Mouse (Mus musculus): ENCODE data around the gene Asf1b. TPM values are rescaled to one million over a fixed set of nuclear protein-coding genes. Genes with fewer than 3 reads are reported as not detected.
"Not testable (repeated sequence)": the region's sequence is repeated elsewhere in the genome, so short reads cannot be mapped to it uniquely, and the experiment has no call there.

The Asf1b gene
- total RNA-seq, 2 experiments from 2014 or later, result 2.0 to 2.1 TPM

GRCm38 (mm10) chr8:83956789-83957188 is 1.5 kb downstream of the Asf1b start:
- DNase-seq (ENCODE audit: low spot score in 2 of 2), result no peak

- DNase-seq (ENCODE audit: low spot score in 2 of 2), result no peak
Observed at GRCm38 (mm10) chr8:83964015-83964765, 8.9 kb downstream of the Asf1b start.

GRCm38 (mm10) chr8:83967701-83968100 is 12.4 kb downstream of the Asf1b start:
- DNase-seq (ENCODE audit: low spot score in 2 of 2), result no peak

- no peak for DNase-seq (ENCODE audit: low spot score in 2 of 2)
Observed at GRCm38 (mm10) chr8:83971121-83971520, 15.8 kb downstream of the Asf1b start.

GRCm38 (mm10) chr8:83971661-83972060 is 16.4 kb downstream of the Asf1b start:
- no peak for DNase-seq (ENCODE audit: low spot score in 2 of 2)

- peak; percentile 97 to 98 for DNase-seq (ENCODE audit: low spot score in 2 of 2)
Observed at GRCm38 (mm10) chr8:83972150-83973120, 17.1 kb downstream of the Asf1b start, which contains the start of gene Prkaca. Gene Prkaca, plus strand, starts transcription at chr8:83972993.

GRCm38 (mm10) chr8:83973161-83974031 is 18.1 kb downstream of the Asf1b start:
- peak in 1 of 2 experiments; percentile 51 for DNase-seq (ENCODE audit: low spot score in 2 of 2)

GRCm38 (mm10) chr8:83974521-83974920 is 19.2 kb downstream of the Asf1b start:
- no peak for DNase-seq (ENCODE audit: low spot score in 2 of 2)

- no peak for DNase-seq (ENCODE audit: low spot score in 2 of 2)
Observed at GRCm38 (mm10) chr8:83976101-83976630, 20.9 kb downstream of the Asf1b start.

DNA sequence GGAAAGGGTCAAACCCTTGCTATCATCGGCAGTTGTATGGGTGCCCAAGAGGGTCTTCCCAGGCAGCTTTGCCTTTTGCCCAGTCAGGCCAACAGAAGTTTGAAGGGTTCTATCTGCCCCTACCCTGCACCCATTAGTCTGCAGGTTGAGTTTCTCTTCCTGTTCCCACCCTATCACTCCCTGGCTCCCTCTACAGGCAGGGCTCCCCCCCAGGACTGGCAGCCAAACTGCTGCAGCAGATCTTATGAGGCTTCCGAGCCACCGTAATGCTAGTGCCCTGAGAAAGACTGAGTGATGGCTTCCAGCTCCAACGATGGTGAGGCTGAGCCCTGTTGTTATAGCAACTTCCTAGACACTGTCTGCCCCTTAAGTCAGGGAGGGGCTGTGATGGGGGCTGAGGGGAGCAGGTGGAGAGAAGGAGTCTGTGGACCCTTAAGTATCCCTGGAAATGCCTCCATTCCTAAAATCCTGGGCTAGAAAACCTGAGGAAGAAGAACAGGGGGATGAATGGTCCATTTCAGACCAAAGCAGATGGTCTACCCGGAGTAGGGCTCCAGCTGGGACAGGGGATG is 21.6 kb downstream of the Asf1b start:
- DNase-seq (ENCODE audit: low spot score in 2 of 2), result peak in 1 of 2 experiments; percentile 28

DNA sequence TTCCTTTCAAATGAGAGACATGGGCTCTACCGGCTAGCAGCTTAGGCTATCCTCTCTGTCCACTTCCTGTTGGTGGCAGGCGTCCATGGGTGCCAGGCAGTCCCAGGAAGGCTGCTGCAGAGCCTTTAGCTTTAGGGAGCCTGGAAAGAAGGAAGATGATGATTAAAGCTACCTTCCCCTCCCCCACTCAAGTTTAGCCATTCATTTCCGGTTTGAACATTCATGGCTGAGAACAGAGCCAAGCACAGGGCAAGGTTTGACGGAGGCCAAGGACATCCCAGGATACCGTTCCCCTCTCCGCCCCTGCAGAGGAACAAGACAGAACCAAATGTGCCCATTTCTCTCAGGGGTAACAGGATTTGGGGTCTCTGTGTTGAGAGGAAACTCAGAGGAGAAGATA is 22.3 kb downstream of the Asf1b start:
- DNase-seq (ENCODE audit: low spot score in 2 of 2), result no peak

- DNase-seq (ENCODE audit: low spot score in 2 of 2), result no peak
Observed at GRCm38 (mm10) chr8:83978200-83978599, 22.9 kb downstream of the Asf1b start.

DNA sequence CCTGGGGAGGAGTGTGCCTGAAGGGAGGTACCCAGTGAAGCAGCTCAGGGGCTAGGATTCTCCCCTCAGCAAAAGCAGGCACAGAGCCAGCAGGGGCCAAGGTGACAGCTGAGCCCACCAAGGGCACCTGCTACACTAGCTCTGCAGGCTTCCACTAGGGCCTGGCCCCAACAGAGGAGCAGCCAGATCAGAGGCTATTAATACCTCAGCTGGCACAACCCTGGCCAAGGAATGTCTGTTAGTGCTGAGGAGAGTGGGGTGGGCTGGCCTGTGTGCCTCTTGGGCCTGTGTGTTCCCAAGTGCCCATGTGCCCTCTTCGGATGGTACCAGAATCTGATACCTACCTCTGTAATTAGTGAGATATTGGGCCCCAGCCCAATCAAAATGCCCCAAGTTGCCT is 24.9 kb downstream of the Asf1b start:
- DNase-seq (ENCODE audit: low spot score in 2 of 2), result no peak

GRCm38 (mm10) chr8:83980845-83981244 is 25.5 kb downstream of the Asf1b start:
- DNase-seq (ENCODE audit: low spot score in 2 of 2), result no peak

GRCm38 (mm10) chr8:83981533-83981932 is 26.2 kb downstream of the Asf1b start:
- no peak for DNase-seq (ENCODE audit: low spot score in 2 of 2)

DNA sequence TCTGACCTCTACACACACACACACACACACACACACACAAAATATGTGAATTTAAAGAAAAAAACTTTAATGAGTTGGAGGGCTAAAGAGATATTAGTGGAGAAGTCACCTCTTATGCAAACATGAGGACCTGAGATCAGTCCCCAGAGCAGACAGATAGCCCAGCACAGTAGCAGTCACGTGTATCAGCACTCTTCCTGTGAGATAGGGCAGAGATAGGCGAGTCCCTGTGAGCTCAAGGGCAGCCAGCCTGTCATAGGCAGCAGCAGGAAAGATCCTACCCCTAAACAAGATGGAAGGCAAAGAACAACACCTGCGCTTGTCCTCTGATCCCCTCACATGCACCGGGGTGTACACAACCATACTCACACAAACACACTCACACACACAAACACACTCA is 27.1 kb downstream of the Asf1b start:
- DNase-seq (ENCODE audit: low spot score in 2 of 2), result no peak

DNA sequence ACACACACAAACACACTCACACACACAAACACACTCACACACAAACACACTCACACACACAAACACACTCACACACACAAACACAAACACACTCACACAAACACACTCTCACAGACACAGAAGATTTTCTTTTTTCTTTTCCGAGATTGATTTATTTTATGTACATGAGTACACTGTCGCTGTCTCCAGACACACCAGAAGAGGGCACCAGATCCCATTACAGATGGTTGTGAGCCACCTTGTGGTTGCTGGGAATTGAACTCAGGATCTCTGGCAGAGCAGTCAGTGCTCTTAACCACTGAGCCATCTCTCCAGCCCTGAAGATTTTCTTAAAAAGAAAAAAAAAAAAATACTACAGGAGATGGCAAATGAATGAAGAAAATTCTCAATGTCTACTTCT is 27.9 kb downstream of the Asf1b start:
- not testable (repeated sequence) for DNase-seq (ENCODE audit: low spot score in 2 of 2)

DNA sequence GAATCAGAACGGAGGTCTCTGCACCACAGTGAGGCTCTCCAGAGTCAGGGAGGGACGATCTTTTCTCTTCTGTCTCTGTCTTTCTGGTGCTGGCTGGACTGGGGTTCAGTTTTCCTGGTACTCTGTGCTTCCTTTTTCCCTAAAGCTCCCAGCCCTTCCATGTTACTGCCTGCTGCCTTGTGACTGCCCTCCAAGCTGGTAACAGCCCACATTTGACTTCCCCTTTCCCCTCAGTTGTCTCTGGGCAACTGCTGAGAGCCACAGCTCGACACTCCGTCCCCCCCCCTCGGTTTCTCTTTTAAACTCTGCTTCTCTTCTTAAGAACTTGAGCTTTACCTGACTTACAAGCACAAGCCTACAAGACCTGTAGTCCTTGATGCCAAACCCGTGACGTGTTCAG is 33.9 kb downstream of the Asf1b start:
- DNase-seq (ENCODE audit: low spot score in 2 of 2), result no peak

DNA sequence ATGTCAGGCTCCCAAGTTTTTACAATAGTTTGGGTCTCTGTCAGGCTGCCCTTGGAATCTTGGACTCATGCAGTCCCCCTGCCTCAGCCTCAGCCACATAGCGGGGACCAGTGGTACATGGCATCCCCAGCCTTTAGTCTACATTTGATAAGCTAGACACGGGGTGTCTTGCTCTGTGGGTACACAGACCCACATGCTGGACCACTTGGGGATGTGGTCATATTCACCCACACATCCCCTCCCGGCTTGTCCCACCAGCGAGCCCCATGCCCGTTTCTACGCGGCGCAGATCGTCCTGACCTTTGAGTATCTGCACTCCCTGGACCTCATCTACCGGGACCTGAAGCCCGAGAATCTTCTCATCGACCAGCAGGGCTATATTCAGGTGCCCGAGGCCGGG is 34.9 kb downstream of the Asf1b start:
- no peak for DNase-seq (ENCODE audit: low spot score in 2 of 2)

DNA sequence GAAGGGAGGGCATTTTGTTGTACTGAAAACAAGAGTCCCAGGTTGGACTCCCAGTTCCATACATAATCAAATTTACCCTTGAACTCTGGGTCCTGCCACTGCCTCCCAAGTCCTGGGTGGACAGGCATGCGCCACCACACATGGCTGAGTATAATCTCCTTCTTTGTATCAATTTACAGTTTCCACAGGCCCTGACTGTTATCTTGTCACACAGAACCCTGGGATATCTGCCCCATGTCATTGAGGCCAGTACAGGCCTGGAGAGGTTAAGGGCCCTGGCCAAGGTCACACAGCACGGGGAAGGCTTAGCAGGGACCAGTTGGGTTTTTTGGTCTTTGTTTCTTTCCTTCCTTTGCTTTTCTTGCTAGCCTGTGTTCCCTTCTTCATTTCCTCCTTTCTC is 37.2 kb downstream of the Asf1b start:
- no peak for DNase-seq (ENCODE audit: low spot score in 2 of 2)
